Mouse (Mus musculus): ENCODE measurements around the gene Csde1.

DNA sequence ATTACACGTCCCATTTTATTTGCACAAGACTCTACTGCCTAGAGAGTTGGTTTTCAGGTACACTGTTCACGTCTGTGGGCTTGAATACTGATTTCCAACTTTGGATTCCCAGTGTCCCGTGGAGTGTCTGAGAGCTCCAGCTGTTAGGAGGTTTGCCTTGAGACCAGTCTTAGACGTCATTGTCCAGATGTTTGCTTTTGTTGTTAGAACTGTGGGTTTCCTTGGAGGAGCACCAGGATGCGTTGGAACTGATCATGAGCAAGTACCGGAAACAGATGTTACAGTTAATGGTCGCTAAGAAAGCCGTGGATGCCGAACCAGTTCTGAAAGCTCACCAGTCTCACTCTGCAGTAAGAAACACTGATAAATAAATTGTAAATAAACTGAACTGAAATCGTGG, 23.2 kb upstream of the Csde1 start:
- TF ChIP-seq EP300 (IDR thresholded peaks at IDR 0.05; ENCODE audit: low read length) = no peak
- no peak for TF ChIP-seq CTCF (conservative IDR thresholded peaks at IDR 0.05 in 1 of 2, IDR thresholded peaks at IDR 0.05 in 1 of 2; ENCODE audit: low read depth in 2 of 2, low read length in 2 of 2)
- no peak for TF ChIP-seq POLR2A (IDR thresholded peaks at IDR 0.05; ENCODE audit: low read depth, low read length)
- TF ChIP-seq MAX (IDR thresholded peaks at IDR 0.05; ENCODE audit: low read length) = no peak
- no peak for TF ChIP-seq E2F4 (IDR thresholded peaks at IDR 0.05; ENCODE audit: insufficient replicate concordance, low read depth, low read length)
